Mouse (Mus musculus): ENCODE results near the gene Etv6. TPM values are rescaled to one million over a fixed set of nuclear protein-coding genes. Genes with fewer than 3 reads are reported as not detected.

Etv6 gene
- polyA plus RNA-seq, 1 experiment from 2014 or later: 6.9 TPM

DNA sequence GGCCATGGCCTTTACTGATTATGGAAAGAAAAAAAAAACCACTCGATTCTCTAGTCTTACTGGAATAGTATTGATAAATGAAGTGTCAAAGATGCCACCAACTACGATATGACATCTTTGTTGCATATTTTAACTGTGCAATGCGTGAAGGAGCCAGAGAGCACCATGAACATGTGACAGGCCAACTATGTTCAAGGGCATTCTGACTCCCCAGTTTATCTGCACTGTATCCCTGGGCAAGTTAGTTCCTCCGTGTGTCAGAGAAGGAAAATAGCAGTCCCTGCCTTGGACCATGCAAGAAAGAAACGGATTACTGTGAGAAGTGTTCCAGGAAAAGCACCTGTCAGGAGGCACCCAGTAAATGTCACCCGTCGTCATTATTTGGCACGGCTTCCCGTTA lies 203.0 kb downstream of the Etv6 start:
- Histone ChIP-seq H3K4me2 (replicated peaks) (no peak overlapping the region), H3K9me3 (no peaks in the 10 kb centered on the region; the same call in 1 of the 2 replicates), H3K27ac (no peak overlapping the region), H3K4me1 (replicated peaks) (0 out of 2 replicates have a peak, but pooled peaks cover 6% of the 10 kb centered on the region), H3K36me3 (peaks cover 28% of the 10 kb centered on the region), H3K4me3 (replicated peaks) (no peak overlapping the region), H3K9ac (replicated peaks) (no peak overlapping the region), H3K27me3 (no peaks in the 10 kb centered on the region)
- 93% methylated on average over 9 of the region's 9 CpGs for WGBS
- ATAC-seq: no peak

DNA sequence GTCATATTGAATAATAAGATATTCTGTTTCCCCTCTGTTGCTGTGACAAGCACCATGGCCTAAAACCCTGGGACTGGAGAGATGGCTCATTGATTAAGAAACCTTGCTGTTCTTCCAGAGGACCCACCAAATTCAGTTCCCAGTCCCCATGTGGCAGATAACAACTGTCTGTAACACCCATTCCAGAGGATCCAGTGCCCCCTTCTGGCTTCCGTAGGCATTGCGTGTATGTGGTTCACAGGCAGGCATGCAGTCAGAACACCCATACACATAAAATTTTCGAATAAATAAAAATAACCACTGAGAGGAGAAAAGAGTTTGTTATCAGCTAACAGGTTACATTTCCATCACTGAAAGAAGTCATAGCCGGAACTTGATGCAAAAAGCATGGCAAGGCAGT lies 205.5 kb downstream of the Etv6 start:
- no peak overlapping the region for H3K9ac ChIP-seq (replicated peaks)
- ATAC-seq: no peak
- H3K27ac ChIP-seq: no peak overlapping the region
- no peaks in the 10 kb centered on the region; the same call in 1 of the 2 replicates for H3K9me3 ChIP-seq
- 99% methylated on average over 4 of the region's 4 CpGs for WGBS
- peaks cover 18% of the 10 kb centered on the region for H3K36me3 ChIP-seq
- H3K4me2 ChIP-seq (replicated peaks): no peak overlapping the region
- no peak overlapping the region for H3K4me3 ChIP-seq (replicated peaks)
- H3K27me3 ChIP-seq: no peaks in the 10 kb centered on the region
- H3K4me1 ChIP-seq (replicated peaks): no peaks in the 10 kb centered on the region

DNA sequence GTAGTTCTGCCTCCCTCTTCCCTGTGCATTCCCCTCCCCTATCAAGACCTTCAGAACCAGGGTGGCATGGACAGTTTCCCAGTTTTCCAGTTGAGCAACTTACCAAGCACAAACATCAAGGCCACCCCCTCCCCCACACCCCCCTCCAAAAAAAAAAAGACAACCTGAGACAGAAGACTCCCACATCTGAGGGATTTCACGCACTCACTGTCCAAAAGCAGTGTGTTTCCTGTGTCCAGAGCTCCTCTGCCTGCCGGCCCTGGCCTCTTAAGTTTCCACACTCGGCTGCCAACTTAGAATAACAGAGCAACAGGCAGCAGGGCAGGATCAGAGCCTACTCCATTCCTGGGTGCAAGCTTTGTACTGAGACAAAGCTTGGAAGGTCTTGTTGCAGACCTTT lies 207.6 kb downstream of the Etv6 start:
- no peak overlapping the region for H3K4me3 ChIP-seq (replicated peaks)
- 63% methylated on average over 3 of the region's 3 CpGs for WGBS
- H3K36me3 ChIP-seq: peaks cover 20% of the 10 kb centered on the region
- no peaks in the 10 kb centered on the region; the same call in 1 of the 2 replicates for H3K9me3 ChIP-seq
- H3K4me1 ChIP-seq (replicated peaks): no peaks in the 10 kb centered on the region
- no peaks in the 10 kb centered on the region for H3K27me3 ChIP-seq
- H3K9ac ChIP-seq (replicated peaks): no peak overlapping the region
- no peak overlapping the region for H3K4me2 ChIP-seq (replicated peaks)
- ATAC-seq: no peak
- H3K27ac ChIP-seq: no peak overlapping the region

DNA sequence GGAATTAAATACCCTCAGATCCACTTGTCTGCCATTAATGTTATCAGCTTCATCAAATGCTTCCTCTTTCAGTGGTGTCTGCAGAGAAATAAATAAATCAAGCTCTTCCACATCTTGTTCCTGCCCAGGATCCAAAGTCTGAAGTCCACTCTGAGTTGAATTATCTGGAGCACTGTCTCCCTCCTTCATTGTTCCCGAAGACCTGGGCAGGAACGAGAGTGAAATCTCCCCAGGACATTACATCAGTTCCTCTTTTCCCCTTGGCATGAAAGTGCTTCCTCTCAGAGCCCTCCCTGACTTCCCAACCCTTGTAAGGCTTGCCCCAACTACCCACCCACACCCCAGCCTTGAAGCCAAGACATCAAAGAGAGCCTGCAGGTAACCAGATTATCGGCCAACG lies 208.0 kb downstream of the Etv6 start:
- no peaks in the 10 kb centered on the region; the same call in 1 of the 2 replicates for H3K9me3 ChIP-seq
- peaks cover 24% of the 10 kb centered on the region for H3K36me3 ChIP-seq
- no peak overlapping the region for H3K4me3 ChIP-seq (replicated peaks)
- no peak overlapping the region for H3K9ac ChIP-seq (replicated peaks)
- H3K4me1 ChIP-seq (replicated peaks): no peaks in the 10 kb centered on the region
- ATAC-seq: no peak
- no peaks in the 10 kb centered on the region for H3K27me3 ChIP-seq
- no peak overlapping the region for H3K4me2 ChIP-seq (replicated peaks)
- WGBS: 84% methylated on average over 4 of the region's 4 CpGs
- no peak overlapping the region for H3K27ac ChIP-seq

DNA sequence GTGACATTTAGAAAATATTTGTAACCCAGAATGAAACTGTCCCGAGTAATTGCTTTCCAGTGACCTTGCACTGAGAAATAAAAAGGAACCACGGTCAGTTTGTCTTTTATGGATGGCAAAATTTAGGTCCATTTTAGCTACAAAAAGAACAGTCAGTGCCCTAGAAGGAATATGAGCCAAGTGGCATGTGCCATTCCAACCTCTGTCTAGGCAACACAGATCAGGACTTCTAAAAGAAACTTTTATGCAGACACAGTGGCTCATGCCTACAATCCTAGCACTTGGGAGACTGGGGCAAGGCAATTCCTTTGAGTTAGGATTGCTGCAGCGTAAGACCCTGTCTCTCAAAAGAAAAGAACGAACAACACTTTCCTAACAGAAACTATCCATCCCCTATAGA lies 208.6 kb downstream of the Etv6 start:
- Histone ChIP-seq H3K27me3 (no peaks in the 10 kb centered on the region), H3K9ac (replicated peaks) (no peak overlapping the region), H3K4me1 (replicated peaks) (no peaks in the 10 kb centered on the region), H3K27ac (no peak overlapping the region), H3K4me3 (replicated peaks) (no peak overlapping the region), H3K36me3 (peaks cover 27% of the 10 kb centered on the region), H3K9me3 (no peaks in the 10 kb centered on the region; the same call in 1 of the 2 replicates), H3K4me2 (replicated peaks) (no peak overlapping the region)
- no peak for ATAC-seq
- 93% methylated on average over 4 of the region's 4 CpGs for WGBS

DNA sequence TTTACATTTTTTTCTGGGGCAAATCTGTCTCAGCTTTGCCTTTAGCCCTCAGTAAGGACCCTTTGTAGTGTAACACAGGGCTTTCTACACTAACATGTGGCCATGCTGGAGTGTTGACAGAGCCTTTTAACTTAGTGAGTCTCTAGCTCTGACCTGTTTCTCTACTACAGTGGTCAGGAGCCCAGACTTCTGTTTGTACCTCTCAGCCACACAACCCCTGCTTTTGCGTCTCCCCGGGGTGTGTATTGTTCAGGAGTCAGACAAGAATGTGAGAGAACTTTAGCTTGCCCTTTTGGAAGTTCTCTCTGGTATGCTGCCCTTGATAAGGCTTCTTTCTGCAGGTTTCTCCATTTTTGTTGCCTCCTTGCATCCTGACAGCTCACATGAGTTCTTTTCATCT lies 210.6 kb downstream of the Etv6 start:
- Histone ChIP-seq H3K4me2 (replicated peaks) (no peak overlapping the region), H3K9me3 (no peaks in the 10 kb centered on the region), H3K36me3 (peaks cover 19% of the 10 kb centered on the region), H3K4me1 (replicated peaks) (no peaks in the 10 kb centered on the region), H3K27me3 (no peaks in the 10 kb centered on the region), H3K27ac (no peak overlapping the region), H3K4me3 (replicated peaks) (no peak overlapping the region), H3K9ac (replicated peaks) (no peak overlapping the region)
- ATAC-seq: no peak
- 82% methylated on average over 2 of the region's 2 CpGs for WGBS

DNA sequence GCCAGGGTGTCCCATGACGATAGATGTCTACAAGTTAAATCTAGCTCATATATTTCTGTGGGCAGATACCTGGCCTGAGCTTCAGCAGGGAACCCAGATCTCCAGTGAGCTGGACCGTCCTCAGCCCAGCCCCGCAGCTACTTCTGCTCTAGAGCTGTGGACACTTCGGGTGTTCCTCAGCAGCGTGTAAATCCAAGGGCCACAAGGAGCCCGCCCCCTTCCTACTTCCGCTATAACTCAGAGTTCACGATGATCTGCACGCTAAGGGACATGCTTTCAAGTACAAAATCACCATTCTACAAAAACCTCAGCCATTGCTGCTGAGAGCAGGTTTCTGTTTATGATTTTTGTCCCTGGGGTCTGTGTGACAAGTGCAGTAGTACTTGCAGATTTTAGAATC lies 211.8 kb downstream of the Etv6 start:
- H3K4me3 ChIP-seq (replicated peaks): no peak overlapping the region
- ATAC-seq: no peak
- 95% methylated on average over 9 of the region's 9 CpGs for WGBS

DNA sequence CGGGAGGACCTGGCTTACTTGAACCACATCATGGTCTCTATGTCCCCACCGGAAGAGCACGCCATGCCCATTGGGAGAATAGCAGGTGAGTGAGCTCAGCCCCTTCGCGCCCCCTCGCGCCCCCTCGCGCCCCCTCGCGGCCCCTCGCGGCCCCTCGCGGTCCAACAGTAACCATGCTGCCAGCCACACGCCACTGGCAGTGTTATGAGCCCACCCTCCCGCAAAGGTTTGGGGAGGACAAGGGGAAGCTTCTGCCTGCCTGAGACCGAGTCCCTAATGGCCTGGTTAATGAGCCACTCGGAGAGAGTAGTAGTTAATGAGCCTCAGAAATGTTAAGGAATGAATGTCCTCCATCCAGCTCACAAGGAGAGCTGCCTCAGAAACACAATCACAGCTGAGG lies 213.2 kb downstream of the Etv6 start:
- Histone ChIP-seq H3K36me3 (peaks cover 18% of the 10 kb centered on the region), H3K9me3 (no peaks in the 10 kb centered on the region), H3K4me1 (replicated peaks) (no peaks in the 10 kb centered on the region), H3K27me3 (no peaks in the 10 kb centered on the region), H3K4me3 (replicated peaks) (no peak overlapping the region), H3K27ac (no peak overlapping the region), H3K9ac (replicated peaks) (no peak overlapping the region), H3K4me2 (replicated peaks) (no peak overlapping the region)
- WGBS: 89% methylated on average over 19 of the region's 19 CpGs
- peak; percentile 65; the same call in 1 of the 2 replicates for ATAC-seq

More for the DNA sequence above, 211.8 kb downstream of the Etv6 start:
- H3K27ac ChIP-seq: no peak overlapping the region
- no peaks in the 10 kb centered on the region for H3K4me1 ChIP-seq (replicated peaks)
- no peak overlapping the region for H3K4me2 ChIP-seq (replicated peaks)
- no peaks in the 10 kb centered on the region for H3K27me3 ChIP-seq
- no peak overlapping the region for H3K9ac ChIP-seq (replicated peaks)
- no peaks in the 10 kb centered on the region for H3K9me3 ChIP-seq
- peaks cover 16% of the 10 kb centered on the region for H3K36me3 ChIP-seq

DNA sequence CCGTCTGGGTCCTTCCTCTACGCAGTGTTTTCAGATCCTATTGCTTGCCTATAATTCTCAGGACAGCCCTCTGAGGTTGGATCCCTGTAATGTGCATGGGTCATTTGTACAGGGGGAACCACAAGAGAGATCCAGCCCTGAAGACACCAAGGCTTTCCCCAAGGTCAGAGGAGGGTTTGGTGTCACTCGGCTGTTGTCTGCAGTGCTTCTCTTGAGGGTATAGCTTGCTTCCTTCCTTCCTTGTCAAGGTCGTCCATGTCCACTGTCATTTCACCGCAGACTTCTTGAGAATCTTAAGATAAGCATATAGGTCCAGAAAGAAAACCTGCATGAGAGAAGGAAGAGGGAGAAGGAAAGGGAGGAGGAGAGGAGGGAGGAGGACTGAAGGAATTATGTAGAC lies 215.3 kb downstream of the Etv6 start:
- H3K9ac ChIP-seq (replicated peaks): no peak overlapping the region
- no peak for ATAC-seq
- no peaks in the 10 kb centered on the region for H3K27me3 ChIP-seq
- no peak overlapping the region for H3K27ac ChIP-seq
- no peaks in the 10 kb centered on the region for H3K9me3 ChIP-seq
- no peak overlapping the region for H3K4me3 ChIP-seq (replicated peaks)
- H3K4me2 ChIP-seq (replicated peaks): no peak overlapping the region
- no peaks in the 10 kb centered on the region for H3K4me1 ChIP-seq (replicated peaks)
- 91% methylated on average over 5 of the region's 5 CpGs for WGBS
- H3K36me3 ChIP-seq: peaks cover 18% of the 10 kb centered on the region

DNA sequence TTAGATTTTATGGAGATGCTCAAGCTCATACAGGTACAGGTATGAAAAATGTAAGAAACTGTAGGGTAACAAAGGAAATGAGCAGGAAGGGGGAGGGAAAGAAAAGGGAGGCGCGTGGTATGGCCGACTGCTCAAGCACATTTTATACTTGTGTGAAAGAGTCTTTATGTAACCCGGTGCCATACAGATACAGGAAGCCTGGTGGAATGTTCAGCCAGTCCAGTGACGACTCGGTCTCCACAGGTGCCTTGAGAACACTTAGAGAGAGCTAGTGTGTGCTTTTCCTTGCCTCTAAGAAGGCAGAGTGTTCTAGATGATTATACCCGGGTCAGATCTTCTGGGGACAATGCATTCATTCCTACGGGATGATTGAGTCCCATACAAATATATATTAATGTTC lies 215.9 kb downstream of the Etv6 start:
- no peaks in the 10 kb centered on the region for H3K27me3 ChIP-seq
- no peaks in the 10 kb centered on the region for H3K4me1 ChIP-seq (replicated peaks)
- H3K4me2 ChIP-seq (replicated peaks): no peak overlapping the region
- WGBS: 96% methylated on average over 8 of the region's 8 CpGs
- ATAC-seq: no peak
- H3K9ac ChIP-seq (replicated peaks): no peak overlapping the region
- no peak overlapping the region for H3K4me3 ChIP-seq (replicated peaks)
- peaks cover 18% of the 10 kb centered on the region for H3K36me3 ChIP-seq
- no peaks in the 10 kb centered on the region for H3K9me3 ChIP-seq
- no peak overlapping the region for H3K27ac ChIP-seq

DNA sequence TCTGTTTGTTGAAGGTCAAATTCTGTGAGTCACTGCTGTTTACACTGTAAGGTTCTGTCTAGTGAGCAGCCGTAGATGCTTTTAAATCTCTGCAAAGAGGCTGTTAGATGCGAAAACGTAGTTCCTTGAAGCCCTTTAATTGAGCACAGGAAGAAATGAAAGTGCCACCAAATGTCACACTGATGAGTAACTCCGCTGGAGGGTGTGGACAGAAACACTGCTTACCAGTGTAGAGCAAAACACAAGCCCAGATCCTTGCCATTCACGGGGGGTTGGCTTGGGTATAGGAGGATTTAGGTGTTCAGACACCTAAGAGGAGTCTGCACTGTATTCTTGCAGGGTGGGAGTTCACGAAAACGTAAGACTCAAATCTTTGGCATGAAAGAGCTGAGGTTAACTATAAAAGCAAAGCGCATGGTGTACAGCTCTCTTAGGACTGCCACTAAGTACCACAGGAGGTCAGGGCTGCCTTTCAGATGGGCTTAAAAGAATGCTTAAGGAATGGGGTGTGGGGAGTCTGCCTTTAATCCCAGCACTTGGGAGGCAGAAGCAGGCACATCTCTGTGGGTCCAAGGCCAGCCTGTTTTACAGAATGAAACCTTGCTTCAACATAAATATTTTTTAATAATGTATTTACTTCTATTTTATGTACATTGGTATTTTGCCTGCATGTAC lies 216.7 kb downstream of the Etv6 start:
- no peaks in the 10 kb centered on the region for H3K4me1 ChIP-seq (replicated peaks)
- H3K27me3 ChIP-seq: no peaks in the 10 kb centered on the region
- no peaks in the 10 kb centered on the region for H3K9me3 ChIP-seq
- no peak for ATAC-seq
- H3K9ac ChIP-seq (replicated peaks): no peak overlapping the region
- WGBS: 95% methylated on average over 8 of the region's 8 CpGs
- H3K27ac ChIP-seq: no peak overlapping the region
- no peak overlapping the region for H3K4me2 ChIP-seq (replicated peaks)
- no peak overlapping the region for H3K4me3 ChIP-seq (replicated peaks)
- H3K36me3 ChIP-seq: peaks cover 18% of the 10 kb centered on the region

DNA sequence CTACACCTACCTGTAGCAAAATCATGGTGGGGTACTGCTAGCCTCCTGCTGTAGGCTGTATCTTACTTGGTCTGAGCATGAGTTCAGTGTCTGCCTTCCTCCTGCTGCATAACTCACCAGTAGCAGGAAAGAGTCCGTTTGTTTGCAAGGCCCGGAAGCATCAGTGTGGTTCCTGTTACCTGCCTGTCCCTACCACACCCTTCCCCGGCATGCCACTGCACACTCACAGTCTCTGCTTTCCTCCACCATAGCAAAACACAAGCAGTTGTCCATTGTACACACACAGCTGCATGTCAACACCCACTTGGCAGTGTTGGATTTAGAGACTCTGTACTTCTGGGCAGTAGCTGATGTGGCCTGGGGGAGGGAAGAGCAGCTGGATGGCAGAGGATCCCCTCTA lies 220.9 kb downstream of the Etv6 start:
- H3K4me1 ChIP-seq (replicated peaks): no peaks in the 10 kb centered on the region
- 91% methylated on average over 3 of the region's 3 CpGs for WGBS
- no peak overlapping the region for H3K4me3 ChIP-seq (replicated peaks)
- no peaks in the 10 kb centered on the region for H3K27me3 ChIP-seq
- H3K9me3 ChIP-seq: no peaks in the 10 kb centered on the region
- H3K9ac ChIP-seq (replicated peaks): no peak overlapping the region
- H3K4me2 ChIP-seq (replicated peaks): no peak overlapping the region
- ATAC-seq: no peak
- H3K36me3 ChIP-seq: peaks cover 14% of the 10 kb centered on the region
- H3K27ac ChIP-seq: no peak overlapping the region

DNA sequence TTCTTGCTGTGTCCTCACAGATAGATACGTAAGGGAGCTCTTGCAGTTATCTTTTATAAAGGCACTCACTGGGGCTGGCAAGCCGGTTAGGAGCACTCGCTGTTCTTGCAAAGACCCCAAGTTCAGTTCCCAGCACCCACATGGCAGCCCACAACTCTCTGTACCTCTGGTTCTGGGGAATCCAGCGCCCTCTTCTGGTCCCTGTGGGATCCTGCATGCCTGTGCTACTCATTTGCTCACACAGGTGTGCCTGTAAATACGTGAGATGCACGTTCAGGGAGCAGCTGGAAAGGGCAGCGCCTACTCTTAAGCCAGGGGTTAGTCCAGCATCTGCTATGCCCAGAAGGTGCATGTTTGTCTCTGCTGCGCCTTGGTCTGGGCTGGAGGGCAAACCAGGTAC lies 224.4 kb downstream of the Etv6 start:
- peaks cover 34% of the 10 kb centered on the region for H3K36me3 ChIP-seq
- no peaks in the 10 kb centered on the region for H3K27me3 ChIP-seq
- no peaks in the 10 kb centered on the region for H3K9me3 ChIP-seq
- H3K4me1 ChIP-seq (replicated peaks): no peaks in the 10 kb centered on the region
- no peak overlapping the region for H3K4me2 ChIP-seq (replicated peaks)
- H3K9ac ChIP-seq (replicated peaks): no peak overlapping the region
- H3K4me3 ChIP-seq (replicated peaks): no peak overlapping the region
- ATAC-seq: no peak
- no peak overlapping the region for H3K27ac ChIP-seq
- WGBS: 94% methylated on average over 8 of the region's 8 CpGs

Measured in midbrain, embryonic 13.5 days (tissue).